Mouse (Mus musculus): Measurements from ENCODE around the gene Spata13. TPM values are rescaled to one million over a fixed set of nuclear protein-coding genes. Genes with fewer than 3 reads are reported as not detected.

The Spata13 gene
- polyA plus RNA-seq (2012; rRNA removed), result 18.3 and 24.5 TPM in 2 replicates

DNA sequence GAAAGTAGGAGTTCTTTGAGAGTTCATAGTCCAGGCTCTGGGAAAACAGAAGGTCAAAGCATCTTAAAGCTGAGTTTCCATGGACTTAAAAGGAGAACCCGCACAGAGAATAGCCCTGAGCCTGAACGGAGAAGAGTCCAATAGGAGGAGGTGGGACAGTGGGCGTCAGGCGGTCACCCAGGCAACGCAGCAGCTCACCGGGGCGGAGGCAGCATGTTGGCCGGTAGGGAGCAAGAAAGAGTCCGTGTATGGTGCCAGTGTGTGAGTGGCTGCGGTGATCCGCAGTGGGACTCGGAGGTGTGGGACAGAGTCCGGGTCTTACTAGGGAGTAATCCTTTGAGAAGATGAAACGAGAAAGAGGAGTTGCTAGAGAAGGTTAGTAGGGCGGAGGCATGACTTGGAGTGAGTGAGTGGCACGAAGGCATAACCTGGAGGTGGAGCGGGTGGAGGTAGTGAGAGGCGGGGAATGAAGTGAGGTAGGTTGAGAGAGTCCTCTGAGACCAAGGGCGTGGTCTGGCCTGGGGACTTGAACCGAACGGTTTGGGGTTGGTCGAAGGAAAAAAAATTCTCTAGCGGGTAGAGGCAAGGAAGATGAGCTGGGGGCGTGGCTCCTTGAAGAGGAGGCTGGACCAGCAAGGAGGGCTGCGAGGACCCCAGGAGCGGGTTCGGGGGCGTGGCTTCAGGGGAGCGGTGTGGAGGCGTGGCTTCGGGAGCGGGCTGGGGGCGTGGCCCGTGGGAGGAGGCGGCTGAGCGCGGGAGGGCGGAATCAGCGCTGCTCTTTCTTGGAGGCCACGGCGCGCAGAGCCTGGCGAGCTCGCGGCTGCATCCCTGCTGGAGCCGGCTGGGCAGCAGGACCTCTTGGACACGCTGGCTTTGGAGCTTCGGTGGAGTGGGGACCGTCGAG, at the start of gene Spata13:
Gene Spata13 (plus strand): TSS at position 41 of the 904 bp plus-strand sequence.

DNA sequence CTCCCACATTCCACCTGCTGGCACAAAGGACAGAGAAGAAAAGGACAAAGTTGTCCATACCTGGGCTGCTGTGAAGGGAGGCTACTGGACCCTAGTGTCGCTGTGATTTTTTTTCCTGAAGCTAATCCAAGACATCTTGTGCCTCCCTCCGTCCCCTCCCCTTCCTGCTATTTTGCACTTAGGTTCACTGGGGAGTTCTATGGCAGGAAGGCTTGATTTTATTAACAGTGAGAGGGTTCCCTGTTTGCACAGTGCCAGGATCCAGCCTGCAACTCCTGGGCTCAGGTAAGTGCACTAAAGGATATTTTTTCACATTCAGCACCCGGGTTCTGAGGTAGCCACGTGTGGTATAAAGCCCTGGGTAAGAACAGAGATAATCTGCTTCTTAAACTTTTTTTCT, 134.1 kb downstream of the Spata13 start, which contains the start of gene C1qtnf9:
Gene C1qtnf9 (plus strand): TSS at position 251 of the 400 bp plus-strand sequence.

GRCm38 (mm10) chr14:60784427-60785315, 150.9 kb downstream of the Spata13 start, which contains the start of gene Mipep:
Gene Mipep (plus strand): TSS chr14:60784573.

Other genes starting within 250 kb of the Spata13 start
- gene C1qtnf9, start 134.1 kb downstream of the Spata13 start, polyA plus RNA-seq (2012; rRNA removed), result 0.28 and 0.59 TPM in 2 replicates
- gene Mipep, start 150.6 kb downstream of the Spata13 start, polyA plus RNA-seq (2012; rRNA removed), result 12.8 and 13.1 TPM in 2 replicates

Data from central nervous system, embryonic 14 days (tissue).